Mouse (Mus musculus) neural tube, embryonic 15.5 days (tissue): ENCODE data around the gene Kif14. TPM values are rescaled to one million over a fixed set of nuclear protein-coding genes. Genes with fewer than 3 reads are reported as not detected.
"Not testable (repeated sequence)": the region's sequence is repeated elsewhere in the genome, so short reads cannot be mapped to it uniquely, and the experiment has no call there.

Experiments used
- ATAC-seq: fragments of 200-750 bp; cut with Nextera tagmentation; 2 replicates; pipeline ENCODE4 v1.8.0; 2017; ENCODE audit warnings: mild to moderate bottlenecking, moderate TSS enrichment, moderate library complexity; ENCODE audit not compliant: low FRiP score
- H3K27ac ChIP-seq: fragments of 300-500 bp; sonication (generic); replicated peaks from 2 replicates; pipeline ENCODE4 v1.5.1; 2015; ENCODE audit warnings: mild to moderate bottlenecking, inconsistent platforms
- H3K27me3 ChIP-seq: fragments of 300-500 bp; sonication (generic); replicated peaks from 2 replicates; pipeline ENCODE4 v1.6.1; 2015; ENCODE audit warnings: inconsistent platforms
- H3K36me3 ChIP-seq: fragments of 300-500 bp; sonication (generic); 2 replicates; pipeline ENCODE4 v1.6.1; 2015; ENCODE audit warnings: inconsistent platforms
- H3K4me1 ChIP-seq: fragments of 300-500 bp; sonication (generic); 2 replicates; pipeline ENCODE4 v1.6.1; 2015; ENCODE audit warnings: inconsistent platforms
- H3K4me2 ChIP-seq: fragments of 300-500 bp; sonication (generic); 2 replicates; pipeline ENCODE4 v1.6.1; 2015; ENCODE audit warnings: inconsistent platforms, mild to moderate bottlenecking, moderate library complexity
- H3K4me3 ChIP-seq: fragments of 300-500 bp; sonication (generic); replicated peaks from 2 replicates; pipeline ENCODE4 v1.5.1; 2015; ENCODE audit warnings: mild to moderate bottlenecking, inconsistent platforms
- H3K9ac ChIP-seq: fragments of 300-500 bp; sonication (generic); replicated peaks from 2 replicates; pipeline ENCODE4 v1.6.1; 2015; ENCODE audit warnings: mild to moderate bottlenecking, inconsistent platforms
- H3K9me3 ChIP-seq: fragments of 300-500 bp; sonication (generic); replicated peaks from 2 replicates; pipeline ENCODE4 v1.6.1; 2016; ENCODE audit warnings: inconsistent platforms
- WGBS: fragments of 180-500 bp; shearing (Covaris S2); methylation state at CpG from one replicate; pipeline ENCODE4 v1.1.7; 2015; ENCODE audit warnings: mixed read lengths; 5-methylcytosine and 5-hydroxymethylcytosine counted together
- polyA plus RNA-seq: library from polyadenylated mRNA; unstranded; fragments of >200 nt; fragmentation: Nextera tagmentation; extraction: Ambion mirVana; gene quantifications from 2 replicates; pipeline ENCODE4 v1.2.1, GENCODE M21; 2015

The Kif14 gene
- polyA plus RNA-seq, 1 experiment from 2014 or later: 0.27 TPM

DNA sequence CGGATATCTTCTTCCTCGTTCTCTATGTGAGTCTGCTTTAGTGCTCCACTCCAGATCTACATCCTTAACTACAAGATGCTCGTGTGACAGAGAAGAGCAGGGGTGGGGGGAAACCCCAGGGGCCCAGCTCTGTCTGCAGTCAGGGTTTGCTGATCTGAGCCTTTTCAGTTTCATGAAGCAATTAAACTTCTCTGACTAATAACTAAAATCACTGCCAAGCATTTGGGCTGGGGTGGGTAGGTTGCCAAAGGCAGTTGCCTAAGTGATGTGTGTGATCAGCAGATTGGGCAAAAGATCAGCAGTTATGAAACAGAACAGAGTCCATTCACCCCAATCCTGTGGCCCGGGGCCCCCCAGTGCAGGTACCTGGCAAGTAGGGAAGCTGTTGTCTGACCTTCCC, 72.1 kb downstream of the Kif14 start:
- WGBS: 91% methylated on average over 4 of the region's 4 CpGs
- ATAC-seq: no peak

GRCm38 (mm10) chr1:136540407-136540895, 74.3 kb downstream of the Kif14 start:
- no peak overlapping the region for H3K9ac ChIP-seq
- no peak overlapping the region for H3K27ac ChIP-seq
- H3K27me3 ChIP-seq: no peaks in the 10 kb centered on the region
- no peaks in the 10 kb centered on the region for H3K36me3 ChIP-seq
- no peak overlapping the region for H3K4me3 ChIP-seq
- no peaks in the 10 kb centered on the region for H3K9me3 ChIP-seq
- H3K4me1 ChIP-seq: peaks cover 8% of the 10 kb centered on the region
- no peak for ATAC-seq
- no peak overlapping the region for H3K4me2 ChIP-seq
- 41% methylated on average over 9 of the region's 9 CpGs for WGBS

More for the DNA sequence above, 72.1 kb downstream of the Kif14 start:
- no peak overlapping the region for H3K4me2 ChIP-seq
- H3K9ac ChIP-seq: no peak overlapping the region
- no peaks in the 10 kb centered on the region for H3K36me3 ChIP-seq
- H3K9me3 ChIP-seq: no peaks in the 10 kb centered on the region
- H3K27me3 ChIP-seq: no peaks in the 10 kb centered on the region
- peaks cover 8% of the 10 kb centered on the region for H3K4me1 ChIP-seq
- no peak overlapping the region for H3K4me3 ChIP-seq
- no peak overlapping the region for H3K27ac ChIP-seq

- Histone ChIP-seq H3K27ac (no peak overlapping the region), H3K27me3 (no peaks in the 10 kb centered on the region), H3K4me1 (peaks cover 8% of the 10 kb centered on the region), H3K9me3 (no peaks in the 10 kb centered on the region), H3K36me3 (no peaks in the 10 kb centered on the region), H3K4me2 (no peak overlapping the region), H3K9ac (no peak overlapping the region), H3K4me3 (no peak overlapping the region)
- 85% methylated on average over 12 of the region's 12 CpGs for WGBS
- ATAC-seq: no peak
Observed at GRCm38 (mm10) chr1:136541618-136542376, 75.7 kb downstream of the Kif14 start.

DNA sequence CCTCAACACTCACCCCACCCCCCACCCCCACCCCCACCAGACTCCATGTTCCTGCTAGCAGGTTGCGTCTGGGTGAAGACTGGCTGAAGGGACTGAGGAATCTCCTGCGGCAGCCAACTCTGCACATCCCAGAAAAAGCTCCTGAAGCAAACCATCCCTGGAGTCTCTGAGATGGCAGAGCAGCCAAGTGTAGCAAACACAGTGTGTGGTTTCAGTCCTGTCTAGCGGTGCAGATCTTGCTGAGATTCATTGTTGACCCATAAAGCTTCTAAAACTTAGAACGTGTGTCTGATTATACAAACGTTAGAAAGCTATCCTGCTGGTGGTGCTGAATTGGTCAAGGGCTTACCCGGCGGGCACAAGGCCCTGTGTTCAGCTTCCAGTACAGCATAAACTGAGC, 77.8 kb downstream of the Kif14 start:
- Histone ChIP-seq H3K36me3 (no peaks in the 10 kb centered on the region), H3K9me3 (no peaks in the 10 kb centered on the region), H3K4me3 (no peak overlapping the region), H3K4me1 (peaks cover 8% of the 10 kb centered on the region), H3K4me2 (no peak overlapping the region), H3K27me3 (no peaks in the 10 kb centered on the region), H3K27ac (no peak overlapping the region), H3K9ac (no peak overlapping the region)
- ATAC-seq: no peak
- 66% methylated on average over 7 of the region's 7 CpGs for WGBS

- Histone ChIP-seq H3K27ac (no peak overlapping the region), H3K4me3 (no peak overlapping the region), H3K9me3 (no peaks in the 10 kb centered on the region), H3K9ac (no peak overlapping the region), H3K27me3 (no peaks in the 10 kb centered on the region), H3K4me2 (no peak overlapping the region), H3K36me3 (no peaks in the 10 kb centered on the region), H3K4me1 (no peaks in the 10 kb centered on the region)
- ATAC-seq: no peak
- 92% methylated on average over 2 of the region's 2 CpGs for WGBS
Observed at GRCm38 (mm10) chr1:136547068-136547467, 80.9 kb downstream of the Kif14 start.

DNA sequence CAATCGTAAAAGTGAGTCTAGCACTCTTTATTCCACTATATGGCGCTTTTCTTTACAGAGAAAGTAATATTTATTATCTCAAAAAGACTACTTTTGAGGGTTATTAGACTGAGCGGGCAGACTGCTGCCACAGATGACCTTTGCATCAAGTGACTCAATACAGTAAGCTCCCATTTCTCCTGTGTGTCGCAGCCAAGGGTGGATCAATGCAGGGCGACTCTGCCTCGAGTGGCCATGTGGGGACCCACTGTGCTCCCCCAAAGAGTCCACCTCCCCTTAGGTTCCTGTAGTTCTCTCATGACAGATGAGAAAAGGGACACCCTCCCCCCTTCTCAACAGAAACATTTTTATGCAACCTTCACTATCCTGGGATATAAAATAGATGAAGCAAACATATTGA, 84.1 kb downstream of the Kif14 start:
- Histone ChIP-seq H3K4me3 (no peak overlapping the region), H3K9me3 (no peaks in the 10 kb centered on the region), H3K36me3 (no peaks in the 10 kb centered on the region), H3K9ac (no peak overlapping the region), H3K27ac (no peak overlapping the region), H3K4me2 (no peak overlapping the region), H3K27me3 (no peaks in the 10 kb centered on the region), H3K4me1 (no peaks in the 10 kb centered on the region)
- ATAC-seq: no peak
- WGBS: 97% methylated on average over 6 of the region's 6 CpGs

DNA sequence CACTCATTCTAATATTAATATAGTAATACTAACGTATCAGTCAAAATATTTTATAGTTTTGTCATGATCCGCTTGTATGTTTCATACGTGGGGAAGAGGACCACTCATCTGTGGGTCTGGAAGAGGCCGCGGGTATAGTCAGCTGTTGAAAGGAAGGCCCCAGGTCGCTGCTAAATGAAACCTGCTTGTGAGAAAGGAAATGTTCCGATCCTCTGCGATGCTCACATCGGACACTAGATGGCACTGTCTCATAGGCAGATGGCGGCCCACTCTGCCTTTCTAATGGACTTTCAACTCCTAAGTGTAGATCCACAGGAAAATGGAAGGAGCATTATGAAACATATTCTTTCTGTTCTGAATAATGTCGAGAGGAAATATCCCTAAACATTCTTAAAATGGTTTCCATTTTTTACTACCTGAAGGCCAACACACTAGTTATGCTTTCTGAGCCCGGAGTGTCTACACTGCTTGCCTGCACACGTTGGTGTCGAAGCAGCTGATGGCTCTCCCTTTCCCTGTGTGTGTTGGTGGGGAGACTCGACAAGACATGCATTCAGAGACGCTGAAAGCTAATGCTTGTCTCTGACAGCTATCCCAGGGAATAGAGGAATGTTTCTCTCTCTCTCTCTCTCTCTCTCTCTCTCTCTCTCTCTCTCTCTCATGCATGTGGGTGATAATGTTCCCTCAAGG, 84.9 kb downstream of the Kif14 start:
- H3K4me2 ChIP-seq: no peak overlapping the region
- no peak overlapping the region for H3K27ac ChIP-seq
- no peak overlapping the region for H3K9ac ChIP-seq
- WGBS: 27% methylated on average over 16 of the region's 16 CpGs
- no peaks in the 10 kb centered on the region for H3K36me3 ChIP-seq
- ATAC-seq: peak; percentile 74
- no peaks in the 10 kb centered on the region for H3K27me3 ChIP-seq
- H3K4me3 ChIP-seq: no peak overlapping the region
- no peaks in the 10 kb centered on the region for H3K9me3 ChIP-seq
- no peaks in the 10 kb centered on the region for H3K4me1 ChIP-seq

DNA sequence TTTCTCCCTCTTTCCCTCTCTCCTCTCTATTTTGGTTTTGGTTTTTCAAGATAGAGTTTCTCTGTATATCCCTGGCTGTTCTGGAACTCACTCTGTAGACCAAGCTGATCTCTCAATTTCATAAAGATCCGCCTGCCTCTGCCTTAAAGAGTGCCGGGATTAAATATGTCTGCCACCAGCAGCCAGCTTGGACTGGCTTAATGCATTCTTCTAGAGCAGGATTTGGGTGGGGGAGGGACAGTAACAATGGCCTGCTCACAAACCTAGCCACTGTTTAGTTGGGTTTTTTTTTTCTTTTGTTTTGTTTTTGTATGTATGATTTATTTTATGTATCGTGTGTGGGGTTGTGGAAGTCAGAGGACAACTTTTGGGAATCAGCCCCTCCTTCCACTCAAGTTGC, 88.5 kb downstream of the Kif14 start:
- H3K36me3 ChIP-seq: no peaks in the 10 kb centered on the region
- H3K27me3 ChIP-seq: no peaks in the 10 kb centered on the region
- H3K4me2 ChIP-seq: no peak overlapping the region
- no peaks in the 10 kb centered on the region; the same call in 1 of the 2 replicates for H3K4me1 ChIP-seq
- no peaks in the 10 kb centered on the region for H3K9me3 ChIP-seq
- no peak overlapping the region for H3K4me3 ChIP-seq
- no peak overlapping the region for H3K27ac ChIP-seq
- ATAC-seq: no peak
- no peak overlapping the region for H3K9ac ChIP-seq
- whole genome bisulfite sequencing: 91% methylated on average over 3 of the region's 3 CpGs

GRCm38 (mm10) chr1:136555892-136556291, 89.7 kb downstream of the Kif14 start:
- Histone ChIP-seq H3K9me3 (no peaks in the 10 kb centered on the region), H3K4me1 (no peaks in the 10 kb centered on the region; the same call in 1 of the 2 replicates), H3K4me2 (0 out of 2 replicates have a peak overlapping the region, but pooled peaks have one; percentile 3), H3K27ac (no peak overlapping the region), H3K27me3 (no peaks in the 10 kb centered on the region), H3K9ac (no peak overlapping the region), H3K4me3 (no peak overlapping the region), H3K36me3 (no peaks in the 10 kb centered on the region)
- ATAC-seq: no peak
- WGBS: 26% methylated on average over 7 of the region's 7 CpGs

DNA sequence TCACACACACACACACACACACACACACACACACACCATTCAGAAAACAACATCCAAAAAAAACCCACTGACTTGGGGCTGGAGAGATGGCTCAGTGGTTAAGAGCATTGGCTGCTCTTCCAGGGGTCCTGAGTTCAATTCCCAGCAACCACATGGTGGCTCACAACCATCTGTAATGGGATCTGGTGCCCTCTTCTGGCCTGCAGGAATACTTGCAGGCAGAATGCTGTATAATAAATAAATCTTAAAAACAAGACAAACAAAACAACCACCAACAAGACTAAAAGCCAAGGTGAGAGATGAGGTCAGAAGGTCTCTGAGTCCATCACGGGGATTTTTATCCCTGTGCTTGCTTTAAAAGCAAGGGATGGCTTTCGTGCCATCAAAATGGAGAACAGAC, 90.5 kb downstream of the Kif14 start:
- ATAC-seq, H3K36me3 ChIP-seq, H3K4me3 ChIP-seq, H3K27ac ChIP-seq, H3K4me1 ChIP-seq, H3K9ac ChIP-seq, H3K27me3 ChIP-seq, H3K4me2 ChIP-seq, H3K9me3 ChIP-seq: not testable (repeated sequence)
- 97% methylated on average over 2 of the region's 2 CpGs for WGBS

- no peaks in the 10 kb centered on the region for H3K9me3 ChIP-seq
Observed at GRCm38 (mm10) chr1:136557436-136557835, 91.3 kb downstream of the Kif14 start.

GRCm38 (mm10) chr1:136558762-136559161, 92.6 kb downstream of the Kif14 start:
- no peak for ATAC-seq
- Histone ChIP-seq H3K4me2 (no peak overlapping the region), H3K9ac (no peak overlapping the region), H3K27me3 (no peaks in the 10 kb centered on the region), H3K9me3 (no peaks in the 10 kb centered on the region), H3K4me3 (no peak overlapping the region), H3K4me1 (no peaks in the 10 kb centered on the region; the same call in 1 of the 2 replicates), H3K27ac (no peak overlapping the region), H3K36me3 (no peaks in the 10 kb centered on the region)
- WGBS: 77% methylated on average over 5 of the region's 5 CpGs

More at GRCm38 (mm10) chr1:136557436-136557835, 91.3 kb downstream of the Kif14 start:
- no peaks in the 10 kb centered on the region for H3K36me3 ChIP-seq
- H3K9ac ChIP-seq: no peak overlapping the region
- whole genome bisulfite sequencing: 94% methylated on average over 12 of the region's 12 CpGs
- no peak for ATAC-seq
- H3K4me1 ChIP-seq: no peaks in the 10 kb centered on the region; the same call in 1 of the 2 replicates
- H3K27ac ChIP-seq: no peak overlapping the region
- no peak overlapping the region for H3K4me3 ChIP-seq
- H3K27me3 ChIP-seq: no peaks in the 10 kb centered on the region
- H3K4me2 ChIP-seq: no peak overlapping the region
